Mouse (Mus musculus): ENCODE results near the gene Hibadh.
"Not testable (repeated sequence)": the region's sequence is repeated elsewhere in the genome, so short reads cannot be mapped to it uniquely, and the experiment has no call there.

Hibadh gene

GRCm38 (mm10) chr6:52640224-52640712, at the start of gene Hibadh:
Gene Hibadh (minus strand): TSS chr6:52640389.
- peak; percentile 99 for DNase-seq (ENCODE audit: low read depth)

- DNase-seq (ENCODE audit: low read depth), result no peak
Measured at GRCm38 (mm10) chr6:52686901-52687500, 46.8 kb upstream of the Hibadh start.

GRCm38 (mm10) chr6:52682607-52683006, 42.4 kb upstream of the Hibadh start:
- no peak for DNase-seq (ENCODE audit: low read depth)

GRCm38 (mm10) chr6:52681847-52682485, 41.8 kb upstream of the Hibadh start:
- DNase-seq (ENCODE audit: low read depth), result no peak

- no peak for DNase-seq (ENCODE audit: low read depth)
Measured at GRCm38 (mm10) chr6:52680458-52681032, 40.4 kb upstream of the Hibadh start.

- DNase-seq (ENCODE audit: low read depth), result peak; percentile 14
Measured at GRCm38 (mm10) chr6:52679565-52679964, 39.4 kb upstream of the Hibadh start.

- DNase-seq (ENCODE audit: low read depth), result not testable (repeated sequence)
Measured at GRCm38 (mm10) chr6:52677534-52677933, 37.3 kb upstream of the Hibadh start.

- DNase-seq (ENCODE audit: low read depth), result no peak
Measured at GRCm38 (mm10) chr6:52675222-52675921, 35.2 kb upstream of the Hibadh start.

GRCm38 (mm10) chr6:52674541-52674940, 34.4 kb upstream of the Hibadh start:
- no peak for DNase-seq (ENCODE audit: low read depth)

GRCm38 (mm10) chr6:52673706-52674105, 33.5 kb upstream of the Hibadh start:
- no peak for DNase-seq (ENCODE audit: low read depth)

- DNase-seq (ENCODE audit: low read depth), result no peak
Measured at GRCm38 (mm10) chr6:52672539-52672938, 32.4 kb upstream of the Hibadh start.

- DNase-seq (ENCODE audit: low read depth), result no peak
Measured at GRCm38 (mm10) chr6:52671791-52672190, 31.6 kb upstream of the Hibadh start.

GRCm38 (mm10) chr6:52669878-52670277, 29.7 kb upstream of the Hibadh start:
- DNase-seq (ENCODE audit: low read depth), result not testable (repeated sequence)

- DNase-seq (ENCODE audit: low read depth), result no peak
Measured at GRCm38 (mm10) chr6:52667641-52668040, 27.5 kb upstream of the Hibadh start.

GRCm38 (mm10) chr6:52663021-52663420, 22.8 kb upstream of the Hibadh start:
- peak; percentile 15 for DNase-seq (ENCODE audit: low read depth)

- no peak for DNase-seq (ENCODE audit: low read depth)
Measured at GRCm38 (mm10) chr6:52655266-52655665, 15.1 kb upstream of the Hibadh start.

- no peak for DNase-seq (ENCODE audit: low read depth)
Measured at GRCm38 (mm10) chr6:52648806-52649205, 8.6 kb upstream of the Hibadh start.

GRCm38 (mm10) chr6:52648031-52648430, 7.8 kb upstream of the Hibadh start:
- DNase-seq (ENCODE audit: low read depth), result no peak

GRCm38 (mm10) chr6:52645926-52646325, 5.7 kb upstream of the Hibadh start:
- no peak for DNase-seq (ENCODE audit: low read depth)

- no peak for DNase-seq (ENCODE audit: low read depth)
Measured at GRCm38 (mm10) chr6:52642152-52642551, 2.0 kb upstream of the Hibadh start.

- DNase-seq (ENCODE audit: low read depth), result no peak
Measured at GRCm38 (mm10) chr6:52641076-52641475, 887 bp upstream of the Hibadh start.

GRCm38 (mm10) chr6:52639546-52640223, 504 bp downstream of the Hibadh start:
- DNase-seq (ENCODE audit: low read depth), result peak; percentile 21
